Mouse (Mus musculus) intestine, embryonic 16.5 days (tissue): ENCODE data around the gene Fkbp10. TPM values are rescaled to one million over a fixed set of nuclear protein-coding genes. Genes with fewer than 3 reads are reported as not detected.

Experiments used
- ATAC-seq: fragments of 200-750 bp; cut with Nextera tagmentation; 2 replicates; pipeline ENCODE4 v1.8.0; 2017; ENCODE audit warnings: moderate TSS enrichment, moderate library complexity
- H3K27ac ChIP-seq: fragments of 300-500 bp; sonication (generic); 2 replicates; pipeline ENCODE4 v1.5.1; 2014; ENCODE audit warnings: mild to moderate bottlenecking, low read length
- H3K27me3 ChIP-seq: fragments of 300-500 bp; sonication (generic); replicated peaks from 2 replicates; pipeline ENCODE4 v1.6.1; 2014; ENCODE audit warnings: low read length, control low read depth, mixed read lengths; ENCODE audit not compliant: control insufficient read depth, insufficient read depth
- H3K36me3 ChIP-seq: fragments of 300-500 bp; sonication (generic); 2 replicates; pipeline ENCODE4 v1.6.1; 2014; ENCODE audit warnings: low read length, control low read depth; ENCODE audit not compliant: control insufficient read depth, insufficient read depth
- H3K4me1 ChIP-seq: fragments of 300-500 bp; sonication (generic); 2 replicates; pipeline ENCODE4 v1.6.1; 2014; ENCODE audit warnings: low read length, control low read depth, mixed read lengths; ENCODE audit not compliant: control insufficient read depth, insufficient read depth
- H3K4me2 ChIP-seq: fragments of 300-500 bp; sonication (generic); 2 replicates; pipeline ENCODE4 v1.6.1; 2014; ENCODE audit warnings: low read depth, low read length, control low read depth
- H3K4me3 ChIP-seq: fragments of 300-500 bp; sonication (generic); 2 replicates; pipeline ENCODE4 v1.5.1; 2014; ENCODE audit warnings: mild to moderate bottlenecking, low read length
- H3K9ac ChIP-seq: fragments of 300-500 bp; sonication (generic); 2 replicates; pipeline ENCODE4 v1.6.1; 2014; ENCODE audit warnings: low read depth, low read length
- H3K9me3 ChIP-seq: fragments of 300-500 bp; sonication (generic); 2 replicates; pipeline ENCODE4 v1.6.1; 2016; ENCODE audit warnings: low read length, control low read depth; ENCODE audit not compliant: control insufficient read depth
- WGBS: fragments of 180-500 bp; shearing (Covaris S2); extraction: QIAGEN DNeasy Blood & Tissue Kit; methylation state at CpG from one replicate; pipeline ENCODE4 v1.1.7; 2014; 5-methylcytosine and 5-hydroxymethylcytosine counted together
- polyA plus RNA-seq: library from polyadenylated mRNA; unstranded; fragments of >200 nt; fragmentation: Nextera tagmentation; extraction: Ambion mirVana; gene quantifications from 2 replicates; pipeline ENCODE4 v1.2.1, GENCODE M21; 2015

Gene Fkbp10
- polyA plus RNA-seq: 72.7 and 78.1 TPM in 2 replicates

GRCm38 (mm10) chr11:100414914-100415822 is at the start of gene Fkbp10:
Gene Fkbp10 (plus strand): TSS chr11:100415697.
- H3K9ac ChIP-seq: peak within 1 kb of the TSS; percentile 90
- H3K4me3 ChIP-seq: peak within 1 kb of the TSS; percentile 72
- no peaks in the 10 kb centered on the region for H3K9me3 ChIP-seq
- peak within 1 kb of the TSS; percentile 93 for H3K27ac ChIP-seq
- H3K4me2 ChIP-seq: peak within 1 kb of the TSS; percentile 85
- no peaks in the 10 kb centered on the region for H3K27me3 ChIP-seq
- peak; percentile 33 for ATAC-seq
- peaks cover 35% of the 10 kb centered on the region for H3K4me1 ChIP-seq
- no peaks in the 10 kb centered on the region for H3K36me3 ChIP-seq
- under 1% methylated on average over 31 of the region's 31 CpGs for WGBS

- H3K9ac ChIP-seq: no peak overlapping the region
- no peak overlapping the region for H3K4me3 ChIP-seq
- peaks cover 15% of the 10 kb centered on the region for H3K36me3 ChIP-seq
- no peaks in the 10 kb centered on the region for H3K27me3 ChIP-seq
- 66% methylated on average over 7 of the region's 7 CpGs for WGBS
- H3K9me3 ChIP-seq: no peaks in the 10 kb centered on the region
- H3K27ac ChIP-seq: no peak overlapping the region
- ATAC-seq: no peak
- no peak overlapping the region for H3K4me2 ChIP-seq
- H3K4me1 ChIP-seq: no peaks in the 10 kb centered on the region
These were observed 46.4 kb upstream of the Fkbp10 start for GRCm38 (mm10) chr11:100369145-100369544.

- Histone ChIP-seq H3K4me1 (no peaks in the 10 kb centered on the region), H3K27ac (no peak overlapping the region), H3K9ac (no peak overlapping the region), H3K36me3 (peaks cover 19% of the 10 kb centered on the region), H3K4me2 (no peak overlapping the region), H3K9me3 (no peaks in the 10 kb centered on the region), H3K27me3 (no peaks in the 10 kb centered on the region), H3K4me3 (no peak overlapping the region)
- 77% methylated on average over 8 of the region's 8 CpGs for WGBS
- no peak for ATAC-seq
These were observed 45.7 kb upstream of the Fkbp10 start for GRCm38 (mm10) chr11:100369822-100370221.

- Histone ChIP-seq H3K36me3 (peaks cover 32% of the 10 kb centered on the region), H3K4me1 (no peaks in the 10 kb centered on the region), H3K4me3 (no peak overlapping the region)
These were observed 43.4 kb upstream of the Fkbp10 start for GRCm38 (mm10) chr11:100371981-100372558.

GRCm38 (mm10) chr11:100375127-100375526 is 40.4 kb upstream of the Fkbp10 start:
- Histone ChIP-seq H3K4me2 (no peak overlapping the region), H3K36me3 (peaks cover 41% of the 10 kb centered on the region), H3K27ac (no peak overlapping the region), H3K4me3 (no peak overlapping the region), H3K27me3 (no peaks in the 10 kb centered on the region), H3K4me1 (no peaks in the 10 kb centered on the region), H3K9ac (no peak overlapping the region), H3K9me3 (no peaks in the 10 kb centered on the region)
- ATAC-seq: no peak
- 88% methylated on average over 9 of the region's 9 CpGs for WGBS

More at GRCm38 (mm10) chr11:100371981-100372558, 43.4 kb upstream of the Fkbp10 start:
- H3K27me3 ChIP-seq: no peaks in the 10 kb centered on the region
- H3K27ac ChIP-seq: no peak overlapping the region
- no peak overlapping the region for H3K4me2 ChIP-seq
- no peaks in the 10 kb centered on the region for H3K9me3 ChIP-seq
- 73% methylated on average over 8 of the region's 8 CpGs for WGBS
- ATAC-seq: no peak
- no peak overlapping the region for H3K9ac ChIP-seq

DNA sequence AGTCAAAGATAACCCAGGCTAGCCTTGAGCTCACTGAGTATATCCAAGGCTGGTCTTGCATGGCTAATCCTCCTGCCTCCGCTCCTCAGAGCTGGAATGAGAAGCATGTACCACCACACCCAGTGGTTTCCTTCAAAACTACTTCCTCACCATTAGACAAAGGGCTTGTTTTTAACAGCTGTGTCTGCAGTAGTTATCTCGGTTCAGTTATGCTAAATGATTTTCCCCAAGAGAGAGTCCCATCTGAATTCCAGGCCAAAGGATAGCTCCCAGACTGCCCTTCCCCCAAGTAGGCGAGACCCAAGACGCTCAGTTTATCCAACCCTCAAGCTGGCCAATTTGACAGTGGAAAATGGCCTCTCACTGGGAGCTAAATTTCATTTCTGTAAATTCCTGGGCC is 39.5 kb upstream of the Fkbp10 start:
- ATAC-seq: no peak
- 78% methylated on average over 4 of the region's 4 CpGs for WGBS
- Histone ChIP-seq H3K4me3 (no peak overlapping the region), H3K27ac (no peak overlapping the region), H3K27me3 (no peaks in the 10 kb centered on the region), H3K9me3 (no peaks in the 10 kb centered on the region), H3K4me1 (no peaks in the 10 kb centered on the region), H3K36me3 (peaks cover 44% of the 10 kb centered on the region), H3K4me2 (no peak overlapping the region), H3K9ac (no peak overlapping the region)

DNA sequence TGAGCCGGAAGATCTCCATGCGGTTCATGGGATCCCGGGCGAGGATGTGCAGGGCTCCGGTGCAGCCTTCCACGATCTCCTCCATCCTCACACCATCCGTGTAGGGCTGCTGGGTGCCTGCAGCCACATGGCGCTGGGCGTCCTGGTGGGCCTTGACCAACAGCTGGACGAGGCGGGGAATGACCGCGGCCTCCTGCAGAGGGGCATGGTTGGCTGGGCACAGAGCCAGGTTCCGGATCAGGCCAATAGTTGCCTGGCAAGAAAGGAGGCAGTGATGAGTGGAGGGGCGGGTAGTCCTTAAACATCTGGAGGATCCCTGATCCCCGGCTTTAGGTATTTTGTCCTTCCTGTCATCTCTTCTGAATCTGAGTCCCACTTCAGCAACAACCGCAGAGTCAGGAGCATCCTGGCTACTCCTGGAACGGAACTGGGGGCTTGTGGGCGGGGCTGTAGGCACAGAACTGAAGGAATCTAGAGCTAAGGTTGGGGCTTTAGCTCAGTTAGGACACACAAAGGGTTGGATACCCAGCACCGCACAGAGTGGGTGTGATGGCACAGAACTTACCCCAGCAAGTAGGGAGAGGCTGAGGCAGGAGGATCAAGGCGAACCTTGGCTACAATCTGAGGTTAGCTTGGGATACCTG is 38.6 kb upstream of the Fkbp10 start:
- H3K36me3 ChIP-seq: peaks cover 43% of the 10 kb centered on the region
- no peak overlapping the region for H3K4me3 ChIP-seq
- WGBS: 90% methylated on average over 21 of the region's 21 CpGs
- no peak for ATAC-seq
- H3K27me3 ChIP-seq: no peaks in the 10 kb centered on the region
- no peak overlapping the region for H3K9ac ChIP-seq
- H3K9me3 ChIP-seq: no peaks in the 10 kb centered on the region
- H3K27ac ChIP-seq: no peak overlapping the region
- H3K4me2 ChIP-seq: no peak overlapping the region
- no peaks in the 10 kb centered on the region for H3K4me1 ChIP-seq

GRCm38 (mm10) chr11:100377989-100378388 is 37.5 kb upstream of the Fkbp10 start:
- Histone ChIP-seq H3K27ac (no peak overlapping the region), H3K4me3 (no peak overlapping the region), H3K4me1 (no peaks in the 10 kb centered on the region), H3K4me2 (no peak overlapping the region), H3K9me3 (no peaks in the 10 kb centered on the region), H3K36me3 (peaks cover 48% of the 10 kb centered on the region), H3K9ac (no peak overlapping the region), H3K27me3 (no peaks in the 10 kb centered on the region)
- no peak for ATAC-seq
- 96% methylated on average over 14 of the region's 14 CpGs for WGBS

DNA sequence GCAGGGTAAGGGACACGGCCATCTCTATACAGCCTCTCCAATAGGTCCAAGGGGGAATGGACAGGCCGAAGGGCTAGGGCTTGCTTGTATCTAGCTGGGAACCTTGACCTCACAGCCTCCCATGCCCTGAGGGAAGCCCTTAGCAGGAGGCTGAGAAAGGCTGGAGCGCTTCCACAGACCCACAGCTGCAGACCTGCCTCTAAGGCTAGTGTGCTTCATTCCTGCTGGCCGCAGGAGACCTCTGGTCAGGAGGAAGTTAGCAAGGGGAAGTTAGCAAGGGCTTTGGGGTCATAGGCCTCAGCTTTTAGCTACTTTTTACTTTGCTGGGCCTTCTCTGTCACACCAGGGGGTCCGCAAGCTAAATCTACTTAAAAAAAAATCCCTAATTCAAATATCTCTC is 37.1 kb upstream of the Fkbp10 start:
- Histone ChIP-seq H3K4me1 (no peaks in the 10 kb centered on the region), H3K36me3 (peaks cover 52% of the 10 kb centered on the region), H3K4me3 (no peak overlapping the region), H3K4me2 (no peak overlapping the region), H3K9me3 (no peaks in the 10 kb centered on the region), H3K27ac (no peak overlapping the region), H3K27me3 (no peaks in the 10 kb centered on the region), H3K9ac (no peak overlapping the region)
- WGBS: 93% methylated on average over 5 of the region's 5 CpGs
- no peak for ATAC-seq
